Mouse (Mus musculus) limb, embryonic 14.5 days (tissue): ENCODE data around the gene Skap1. TPM values are rescaled to one million over a fixed set of nuclear protein-coding genes. Genes with fewer than 3 reads are reported as not detected.

ENCODE experiments used
- ATAC-seq: fragments of 200-750 bp; cut with Nextera tagmentation; 2 replicates; pipeline ENCODE4 v1.8.0; 2017; ENCODE audit warnings: low read depth, moderate number of reproducible peaks, moderate TSS enrichment; ENCODE audit not compliant: low FRiP score
- DNase-seq: peaks from one replicate; pipeline ENCODE4 v3.0.0-alpha.2; 2015; ENCODE audit warnings: low spot score
- H3K27ac ChIP-seq: fragments of 300-500 bp; sonication (generic); replicated peaks from 2 replicates; pipeline ENCODE4 v1.5.1; 2014; ENCODE audit warnings: low read depth, mild to moderate bottlenecking, low read length, moderate library complexity, mixed read lengths
- H3K27me3 ChIP-seq: fragments of 300-500 bp; sonication (generic); 2 replicates; pipeline ENCODE4 v1.6.1; 2014; ENCODE audit warnings: low read length, mixed read lengths; ENCODE audit not compliant: control insufficient read depth, insufficient read depth
- H3K36me3 ChIP-seq: fragments of 300-500 bp; sonication (generic); 2 replicates; pipeline ENCODE4 v1.6.1; 2014; ENCODE audit warnings: mild to moderate bottlenecking, low read length, moderate library complexity, mixed read lengths; ENCODE audit not compliant: control insufficient read depth, insufficient read depth
- H3K4me1 ChIP-seq: fragments of 300-500 bp; sonication (generic); 2 replicates; pipeline ENCODE4 v1.6.1; 2014; ENCODE audit warnings: antibody characterized with exemption, low read length, mixed read lengths; ENCODE audit not compliant: control insufficient read depth, insufficient read depth
- H3K4me2 ChIP-seq: fragments of 300-500 bp; sonication (generic); replicated peaks from 2 replicates; pipeline ENCODE4 v1.6.1; 2014; ENCODE audit warnings: low read depth, mild to moderate bottlenecking, low read length, moderate library complexity; ENCODE audit not compliant: severe bottlenecking
- H3K4me3 ChIP-seq: fragments of 300-500 bp; sonication (generic); replicated peaks from 2 replicates; pipeline ENCODE4 v1.5.1; 2014; ENCODE audit warnings: low read length
- H3K9ac ChIP-seq: fragments of 300-500 bp; sonication (generic); 2 replicates; pipeline ENCODE4 v1.6.1; 2014; ENCODE audit warnings: mild to moderate bottlenecking, low read depth, low read length, moderate library complexity; ENCODE audit not compliant: severe bottlenecking
- H3K9me3 ChIP-seq: fragments of 300-500 bp; sonication (generic); 2 replicates; pipeline ENCODE4 v1.6.1; 2016; ENCODE audit warnings: low read length; ENCODE audit not compliant: control insufficient read depth
- POLR2A ChIP-seq: fragments of 200-500 bp; IDR thresholded peaks from 2 replicates; pipeline ENCODE4 v1.8.0; 2012; ENCODE audit warnings: inconsistent platforms, mild to moderate bottlenecking, moderate library complexity, borderline replicate concordance; ENCODE audit not compliant: insufficient read depth, insufficient read length; ENCODE audit errors: extremely low read depth
- WGBS: fragments of 180-500 bp; shearing (Covaris S2); extraction: QIAGEN DNeasy Blood & Tissue Kit; methylation state at CpG from one replicate; pipeline ENCODE4 v1.1.7; 2014; 5-methylcytosine and 5-hydroxymethylcytosine counted together
- polyA plus RNA-seq, 2 experiments: library from polyadenylated mRNA; depleted of rRNA in 1 of 2; stranded (reverse) in 1 of 2; unstranded in 1 of 2; fragments of >200 nt; fragmentation: Nextera tagmentation in 1 of 2; extraction: Ambion mirVana in 1 of 2; gene quantifications; 2 replicates each; pipeline versions ENCODE4 v1.2.1 to v1.2.3; 2012 to 2014

Gene Skap1
- polyA plus RNA-seq, 2 experiments, result 0.67 to 2.1 TPM

GRCm38 (mm10) chr11:96685381-96685780, 221.0 kb downstream of the Skap1 start:
- 90% methylated on average over 2 of the region's 2 CpGs for WGBS
- Histone ChIP-seq H3K9me3 (no peaks in the 10 kb centered on the region), H3K4me2 (no peak overlapping the region), H3K27me3 (no peaks in the 10 kb centered on the region), H3K36me3 (no peaks in the 10 kb centered on the region), H3K27ac (no peak overlapping the region), H3K9ac (no peak overlapping the region), H3K4me3 (no peak overlapping the region), H3K4me1 (no peaks in the 10 kb centered on the region)
- TF ChIP-seq POLR2A, result no peak
- DNase-seq (no peak), ATAC-seq (no peak)

- H3K36me3 ChIP-seq, result no peaks in the 10 kb centered on the region
- no peak overlapping the region for H3K4me2 ChIP-seq
- ATAC-seq (no peak), DNase-seq (no peak)
- no peak overlapping the region for H3K27ac ChIP-seq
- H3K9me3 ChIP-seq, result no peaks in the 10 kb centered on the region
- no peak overlapping the region for H3K9ac ChIP-seq
- no peak overlapping the region for H3K4me3 ChIP-seq
- H3K4me1 ChIP-seq, result no peaks in the 10 kb centered on the region
- 21% methylated on average over 16 of the region's 16 CpGs for WGBS
- no peak for TF ChIP-seq POLR2A
- no peaks in the 10 kb centered on the region for H3K27me3 ChIP-seq
These were observed 222.4 kb downstream of the Skap1 start for GRCm38 (mm10) chr11:96686713-96687280.

GRCm38 (mm10) chr11:96692250-96692649, 227.9 kb downstream of the Skap1 start:
- Histone ChIP-seq H3K27ac (no peak overlapping the region), H3K9ac (no peak overlapping the region), H3K4me1 (no peaks in the 10 kb centered on the region), H3K4me2 (no peak overlapping the region), H3K36me3 (no peaks in the 10 kb centered on the region), H3K27me3 (no peaks in the 10 kb centered on the region), H3K4me3 (no peak overlapping the region), H3K9me3 (no peaks in the 10 kb centered on the region)
- DNase-seq (no peak), ATAC-seq (no peak)
- no peak for TF ChIP-seq POLR2A
- WGBS, result 86% methylated on average over 5 of the region's 5 CpGs

DNA sequence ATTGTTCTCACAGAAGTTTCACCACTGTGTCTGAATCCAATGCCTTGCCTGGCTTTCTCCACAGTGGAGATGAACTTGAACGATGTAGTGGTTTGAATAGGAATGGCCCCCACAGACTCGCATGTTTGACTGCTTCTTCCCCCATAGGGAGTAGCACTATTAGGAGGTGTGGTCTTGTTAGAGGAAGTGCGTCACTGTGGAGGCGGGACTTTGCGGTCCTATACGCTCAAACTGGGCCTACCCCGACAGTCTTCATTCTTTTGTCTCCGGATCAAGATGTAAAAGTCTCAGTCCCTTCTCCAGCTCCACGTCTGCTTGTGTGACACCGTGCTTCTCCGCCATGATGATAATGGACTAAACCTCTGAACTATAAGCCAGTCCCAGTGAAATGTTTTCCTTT, 229.0 kb downstream of the Skap1 start:
- Histone ChIP-seq H3K36me3 (no peaks in the 10 kb centered on the region), H3K4me2 (no peak overlapping the region), H3K4me3 (no peak overlapping the region), H3K27me3 (no peaks in the 10 kb centered on the region), H3K9ac (no peak overlapping the region), H3K9me3 (no peaks in the 10 kb centered on the region), H3K4me1 (no peaks in the 10 kb centered on the region), H3K27ac (no peak overlapping the region)
- no peak for TF ChIP-seq POLR2A
- no peak for ATAC-seq
- 94% methylated on average over 11 of the region's 11 CpGs for WGBS
- no peak for DNase-seq

DNA sequence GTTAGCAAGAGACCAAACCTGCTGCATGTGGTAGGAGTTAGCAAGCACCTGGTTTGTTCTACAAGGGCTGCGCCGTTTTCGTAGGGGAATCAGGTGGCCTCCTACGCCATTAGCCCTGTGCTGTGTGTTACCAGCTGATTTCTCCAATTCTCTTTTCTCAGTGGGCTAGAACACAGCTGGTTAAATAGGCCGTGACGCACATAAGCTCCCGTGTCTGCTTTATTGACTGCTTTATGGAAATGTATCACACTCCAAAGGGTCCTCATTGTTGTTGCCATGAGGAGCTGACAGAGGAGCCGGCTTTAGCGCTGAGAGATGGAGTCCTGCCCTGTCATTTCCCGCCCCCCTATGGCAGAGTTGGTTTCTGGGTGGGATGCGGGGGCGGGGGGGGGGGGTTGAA, 230.4 kb downstream of the Skap1 start:
- DNase-seq (no peak), ATAC-seq (no peak)
- no peak for TF ChIP-seq POLR2A
- Histone ChIP-seq H3K4me1 (no peaks in the 10 kb centered on the region), H3K27ac (no peak overlapping the region), H3K4me3 (no peak overlapping the region), H3K9me3 (no peaks in the 10 kb centered on the region), H3K27me3 (no peaks in the 10 kb centered on the region), H3K9ac (no peak overlapping the region), H3K4me2 (no peak overlapping the region), H3K36me3 (no peaks in the 10 kb centered on the region)
- 68% methylated on average over 12 of the region's 12 CpGs for WGBS
